8 mouse cellular contexts compared by ENCODE assay signal in genomic region chr2:38350796-38351195, GRCm38 (mm10). TPM values are rescaled to one million over a fixed set of nuclear protein-coding genes. Genes with fewer than 3 reads are reported as not detected.
DNase-seq lines count a peak whose midpoint lies in the region; ATAC-seq and TF ChIP-seq lines count a peak whose summit lies in the region.

No protein-coding gene starts in this region.

- peak; percentile 59; the same call in 1 of the 2 replicates for ATAC-seq in heart, embryonic 13.5 days (ENCODE audit: extremely low read depth, insufficient number of reproducible peaks, low FRiP score, low TSS enrichment)
- ATAC-seq in kidney, embryonic 16.5 days (ENCODE audit: low FRiP score, low TSS enrichment) = peak; percentile 91
- ATAC-seq in liver, embryonic 11.5 days (replicated peaks; ENCODE audit: low FRiP score) = peak; percentile 80

- no peak for TF ChIP-seq CTCF in C2C12 (IDR thresholded peaks at IDR 0.05; ENCODE audit: control insufficient read depth, insufficient read depth, insufficient read length)
- TF ChIP-seq CTCF in thymus, adult 2 months (IDR thresholded peaks at IDR 0.05; ENCODE audit: borderline replicate concordance, control insufficient read depth, extremely low read depth, insufficient read depth, low read length, poor library complexity) = 0 out of 2 replicates have a peak, but pooled peaks have one; percentile 24

- H3K9me3 ChIP-seq in forebrain, embryonic 10.5 days = no peaks in the 10 kb centered on the region
- no peaks in the 10 kb centered on the region for H3K9me3 ChIP-seq in heart, embryonic 13.5 days
- H3K9me3 ChIP-seq in kidney, embryonic 16.5 days (ENCODE audit: low read length) = no peaks in the 10 kb centered on the region
- no peaks in the 10 kb centered on the region for H3K9me3 ChIP-seq in liver, embryonic 11.5 days (ENCODE audit: control insufficient read depth, low read length)

- peaks cover 31% of the 10 kb centered on the region for H3K27me3 ChIP-seq in C2C12 (ENCODE audit: control insufficient read depth, insufficient read depth, insufficient read length)
- peaks cover 100% of the 10 kb centered on the region for H3K27me3 ChIP-seq in forebrain, embryonic 10.5 days (ENCODE audit: poor library complexity, severe bottlenecking)
- peaks cover 100% of the 10 kb centered on the region for H3K27me3 ChIP-seq in heart, embryonic 13.5 days (replicated peaks)
- peaks cover 99% of the 10 kb centered on the region for H3K27me3 ChIP-seq in kidney, embryonic 16.5 days (ENCODE audit: insufficient read depth, low read length)
- H3K27me3 ChIP-seq in liver, embryonic 11.5 days (replicated peaks; ENCODE audit: control insufficient read depth, insufficient read depth, low read length) = peaks cover 100% of the 10 kb centered on the region
- peaks cover 55% of the 10 kb centered on the region for H3K27me3 ChIP-seq in thymus, adult 2 months (ENCODE audit: control insufficient read depth, insufficient read depth, low read length)

- H3K79me2 ChIP-seq in C2C12 (ENCODE audit: control insufficient read depth, insufficient read depth) = no peaks in the 10 kb centered on the region

- H3K4me2 ChIP-seq in heart, embryonic 13.5 days = peak overlapping the region; percentile 65
- peak overlapping the region; percentile 64 for H3K4me2 ChIP-seq in kidney, embryonic 16.5 days (replicated peaks; ENCODE audit: low read depth, low read length)
- peak overlapping the region; percentile 62 for H3K4me2 ChIP-seq in liver, embryonic 11.5 days

- H3K4me3 ChIP-seq in C2C12 (ENCODE audit: insufficient read depth, poor library complexity, severe bottlenecking) = peak overlapping the region; percentile 36
- peak overlapping the region; percentile 68 for H3K4me3 ChIP-seq in forebrain, embryonic 10.5 days
- H3K4me3 ChIP-seq in heart, embryonic 13.5 days = peak overlapping the region; percentile 52
- peak overlapping the region; percentile 41 for H3K4me3 ChIP-seq in kidney, embryonic 16.5 days (ENCODE audit: low read length)
- peak overlapping the region; percentile 47 for H3K4me3 ChIP-seq in liver, embryonic 11.5 days (ENCODE audit: low read depth, low read length)
- H3K4me3 ChIP-seq in thymus, adult 2 months (ENCODE audit: control insufficient read depth, insufficient read depth, low read length) = peak overlapping the region; percentile 47

- no peaks in the 10 kb centered on the region for H3K79me3 ChIP-seq in C2C12 (ENCODE audit: low read depth)

- no peak overlapping the region for H3ac ChIP-seq in C2C12 (ENCODE audit: control insufficient read depth, insufficient read length, low read depth)

- 0% methylated on average over 37 of the region's 37 CpGs for WGBS in forebrain, embryonic 10.5 days
- WGBS in heart, embryonic 13.5 days = under 1% methylated on average over 37 of the region's 37 CpGs
- WGBS in kidney, embryonic 16.5 days = 1% methylated on average over 33 of the region's 37 CpGs
- WGBS in liver, embryonic 11.5 days = under 1% methylated on average over 33 of the region's 37 CpGs
- WGBS in thymus, adult 2 months = under 1% methylated on average over 37 of the region's 37 CpGs

- no peaks in the 10 kb centered on the region for H3K36me3 ChIP-seq in C2C12 (ENCODE audit: control insufficient read depth, insufficient read depth)
- H3K36me3 ChIP-seq in forebrain, embryonic 10.5 days (replicated peaks) = peaks cover 34% of the 10 kb centered on the region
- no peaks in the 10 kb centered on the region for H3K36me3 ChIP-seq in heart, embryonic 13.5 days
- H3K36me3 ChIP-seq in kidney, embryonic 16.5 days (ENCODE audit: insufficient read depth, low read length) = no peaks in the 10 kb centered on the region
- no peaks in the 10 kb centered on the region for H3K36me3 ChIP-seq in liver, embryonic 11.5 days (ENCODE audit: control insufficient read depth, insufficient read depth, low read length)
- no peaks in the 10 kb centered on the region for H3K36me3 ChIP-seq in thymus, adult 2 months (ENCODE audit: control insufficient read depth, insufficient read depth, low read length)

- H3K9ac ChIP-seq in heart, embryonic 13.5 days = peak overlapping the region; percentile 58
- peak overlapping the region; percentile 13; the same call in 1 of the 2 replicates for H3K9ac ChIP-seq in kidney, embryonic 16.5 days (replicated peaks; ENCODE audit: low read length)
- no peak overlapping the region for H3K9ac ChIP-seq in liver, embryonic 11.5 days (ENCODE audit: low read depth, low read length)

- H3K27ac ChIP-seq in forebrain, embryonic 10.5 days = peak overlapping the region; percentile 96
- H3K27ac ChIP-seq in heart, embryonic 13.5 days (replicated peaks) = no peak overlapping the region
- H3K27ac ChIP-seq in kidney, embryonic 16.5 days (ENCODE audit: low read length) = no peak overlapping the region
- peak overlapping the region; percentile 32; the same call in 1 of the 2 replicates for H3K27ac ChIP-seq in liver, embryonic 11.5 days (ENCODE audit: low read depth, low read length)
- no peak overlapping the region for H3K27ac ChIP-seq in thymus, adult 2 months (ENCODE audit: control insufficient read depth, insufficient read depth, low read length)

- peaks cover 79% of the 10 kb centered on the region for H3K4me1 ChIP-seq in forebrain, embryonic 10.5 days
- H3K4me1 ChIP-seq in heart, embryonic 13.5 days = peaks cover 39% of the 10 kb centered on the region
- H3K4me1 ChIP-seq in kidney, embryonic 16.5 days (ENCODE audit: insufficient read depth, low read length) = peaks cover 24% of the 10 kb centered on the region
- peaks cover 5% of the 10 kb centered on the region for H3K4me1 ChIP-seq in liver, embryonic 11.5 days (replicated peaks; ENCODE audit: control insufficient read depth, insufficient read depth, low read length)
- H3K4me1 ChIP-seq in thymus, adult 2 months (replicated peaks; ENCODE audit: control insufficient read depth, insufficient read depth, low read length) = peaks cover 26% of the 10 kb centered on the region

- peak; percentile 78 for DNase-seq in adrenal gland, postnatal 14 days
- DNase-seq in forebrain, embryonic 10.5 days (ENCODE audit: extremely low spot score, low spot score) = peak; percentile 95
- peak; percentile 78 for DNase-seq in liver, embryonic 11.5 days (ENCODE audit: low spot score)
- DNase-seq in naive thymus-derived CD4-positive, alpha-beta T cell, adult 2 months (ENCODE audit: low read depth) = peak; percentile 68
- peak; percentile 78 for DNase-seq in thymus, adult 2 months

- TF ChIP-seq POLR2A in thymus, adult 2 months (IDR thresholded peaks at IDR 0.05; ENCODE audit: control insufficient read depth, extremely low read depth, insufficient read depth, low read length, poor library complexity) = no peak

TF ChIP-seq in C2C12, 6 proteins besides CTCF, POLR2A, EP300 and RAD21:
- no peak for TF ChIP-seq MYOG (IDR thresholded peaks at IDR 0.05; ENCODE audit: control insufficient read depth, extremely low read depth, insufficient read length)
- TF ChIP-seq MAX (IDR thresholded peaks at IDR 0.05) = peak; percentile 89

RNA-seq across cellular contexts. Expression of gene Lhx2, which starts 11.7 kb away (rescaled TPM):
- polyA plus RNA-seq in C2C12 (2012; fragmentation: generic; extraction: Trizol) = 2.8 TPM
- total RNA-seq in adrenal gland, postnatal 14 days (2021) = 0.41 and 1.0 TPM in 2 replicates
- polyA plus RNA-seq in forebrain, embryonic 10.5 days (2016; fragmentation: Nextera tagmentation; extraction: Ambion mirVana) = 108 and 115 TPM in 2 replicates
- polyA plus RNA-seq in heart, embryonic 13.5 days (2015; fragmentation: Nextera tagmentation; extraction: Ambion mirVana) = 0.40 and 0.62 TPM in 2 replicates
- 0.16 TPM in 1 of 2 replicates, not detected in the other for polyA plus RNA-seq in kidney, embryonic 16.5 days (2015; fragmentation: Nextera tagmentation; extraction: Ambion mirVana)
- polyA plus RNA-seq in liver, embryonic 11.5 days (2014; fragmentation: Nextera tagmentation; extraction: Ambion mirVana) = 10.5 and 11.0 TPM in 2 replicates
- polyA plus RNA-seq in thymus, adult 2 months (2012; rRNA removed) = 2.5 and 4.7 TPM in 2 replicates

Comparison
In these comparisons a context has a peak if more than half of its experiments do, and no peak if none do; other contexts are left out.
1. H3K27ac ChIP-seq: peak in forebrain, embryonic 10.5 days (single experiment) and liver, embryonic 11.5 days (single experiment); none in heart, embryonic 13.5 days (single experiment), kidney, embryonic 16.5 days (single experiment) and thymus, adult 2 months (single experiment).
2. Peak in every context shown above with its lines, with median percentiles within 50 percentile points of each other: H3K4me3 ChIP-seq, DNase-seq, ATAC-seq and H3K4me2 ChIP-seq.